Mouse (Mus musculus) left cerebral cortex, adult 8-10 months (tissue): Measurements from ENCODE around the gene Incenp. TPM values are rescaled to one million over a fixed set of nuclear protein-coding genes. Genes with fewer than 3 reads are reported as not detected.
"Not testable (repeated sequence)": the region's sequence is repeated elsewhere in the genome, so short reads cannot be mapped to it uniquely, and the experiment has no call there.

Source experiments
- DNase-seq, 2 experiments: peaks; one replicate each; pipeline ENCODE4 v3.0.0; 2022; ENCODE audit warnings: low spot score in 2 of 2
- total RNA-seq, 4 experiments: library from RNA; stranded (reverse); gene quantifications; 2 replicates each; pipeline ENCODE4 v1.2.4; 2022

Incenp gene
- total RNA-seq, 4 experiments from 2014 or later, result 24.6 to 30.7 (median 27.3) TPM

GRCm38 (mm10) chr19:9918176-9918861 lies 19.0 kb upstream of the Incenp start:
- no peak for DNase-seq

- DNase-seq, result no peak
These were observed 18.4 kb upstream of the Incenp start for GRCm38 (mm10) chr19:9917727-9918126.

GRCm38 (mm10) chr19:9915935-9916334 lies 16.6 kb upstream of the Incenp start:
- DNase-seq, result peak in 1 of 2 experiments; percentile 58

GRCm38 (mm10) chr19:9914346-9914745 lies 15.0 kb upstream of the Incenp start:
- no peak for DNase-seq

GRCm38 (mm10) chr19:9913784-9914183 lies 14.4 kb upstream of the Incenp start:
- no peak for DNase-seq

- DNase-seq, result no peak
These were observed 12.0 kb upstream of the Incenp start for GRCm38 (mm10) chr19:9911314-9911754.

GRCm38 (mm10) chr19:9909351-9909750 lies 10.0 kb upstream of the Incenp start:
- DNase-seq, result no peak

- DNase-seq, result not testable (repeated sequence)
These were observed 1.3 kb upstream of the Incenp start for GRCm38 (mm10) chr19:9900696-9901095.

GRCm38 (mm10) chr19:9899780-9900146 lies 412 bp upstream of the Incenp start:
- no peak for DNase-seq

- DNase-seq, result no peak
These were observed 848 bp downstream of the Incenp start for GRCm38 (mm10) chr19:9898339-9899066.

GRCm38 (mm10) chr19:9896067-9896466 lies 3.3 kb downstream of the Incenp start:
- no peak for DNase-seq

GRCm38 (mm10) chr19:9886771-9887170 lies 12.6 kb downstream of the Incenp start:
- DNase-seq, result no peak

- no peak for DNase-seq
These were observed 13.0 kb downstream of the Incenp start for GRCm38 (mm10) chr19:9886348-9886747.

GRCm38 (mm10) chr19:9878186-9878835 lies 21.0 kb downstream of the Incenp start:
- peak in 1 of 2 experiments; percentile 74 for DNase-seq

- DNase-seq, result no peak
These were observed 33.9 kb downstream of the Incenp start for GRCm38 (mm10) chr19:9865466-9865865.

GRCm38 (mm10) chr19:9864856-9865255 lies 34.5 kb downstream of the Incenp start:
- no peak for DNase-seq

GRCm38 (mm10) chr19:9860821-9861220 lies 38.5 kb downstream of the Incenp start:
- not testable (repeated sequence) for DNase-seq

- DNase-seq, result not testable (repeated sequence)
These were observed 49.8 kb downstream of the Incenp start for GRCm38 (mm10) chr19:9849368-9850075.

GRCm38 (mm10) chr19:9847262-9847661 lies 52.1 kb downstream of the Incenp start, which contains the start of gene Scgb2a2:
Gene Scgb2a2, plus strand, starts transcription at chr19:9847562.
- no peak for DNase-seq

GRCm38 (mm10) chr19:9837341-9837715 lies 62.0 kb downstream of the Incenp start:
- DNase-seq, result no peak

- peak; percentile 8 to 36 for DNase-seq
These were observed 62.6 kb downstream of the Incenp start for GRCm38 (mm10) chr19:9836581-9837340.
